Mouse (Mus musculus) megakaryocyte, embryonic 14.5 days (primary cell): ENCODE data around the gene Smarca2.

Source experiments
- FLI1 ChIP-seq: IDR thresholded peaks from 2 replicates; pipeline ENCODE4 v1.6.1; 2012; ENCODE audit warnings: low read length, inconsistent platforms, mixed read lengths
- GATA1 ChIP-seq: IDR thresholded peaks from 3 replicates; pipeline ENCODE4 v1.6.1; 2012; ENCODE audit warnings: mixed read lengths, low read length, inconsistent platforms, borderline replicate concordance

- TF ChIP-seq FLI1: no peak
- TF ChIP-seq GATA1: no peak
These were observed 71.1 kb downstream of the Smarca2 start for GRCm38 (mm10) chr19:26675917-26676316.
